Mouse (Mus musculus): ENCODE data around the gene Gpr84.
A peak's percentile ranks its signal among the peaks of the same experiment; 100 is the strongest.
"Not testable (repeated sequence)": the region's sequence is repeated elsewhere in the genome, so short reads cannot be mapped to it uniquely, and the experiment has no call there.

Gene Gpr84

GRCm38 (mm10) chr15:103285778-103286417, 24.5 kb downstream of the Gpr84 start:
- peak in 1 of 2 experiments; percentile 58 for DNase-seq (ENCODE audit: low spot score in 2 of 2)

DNA sequence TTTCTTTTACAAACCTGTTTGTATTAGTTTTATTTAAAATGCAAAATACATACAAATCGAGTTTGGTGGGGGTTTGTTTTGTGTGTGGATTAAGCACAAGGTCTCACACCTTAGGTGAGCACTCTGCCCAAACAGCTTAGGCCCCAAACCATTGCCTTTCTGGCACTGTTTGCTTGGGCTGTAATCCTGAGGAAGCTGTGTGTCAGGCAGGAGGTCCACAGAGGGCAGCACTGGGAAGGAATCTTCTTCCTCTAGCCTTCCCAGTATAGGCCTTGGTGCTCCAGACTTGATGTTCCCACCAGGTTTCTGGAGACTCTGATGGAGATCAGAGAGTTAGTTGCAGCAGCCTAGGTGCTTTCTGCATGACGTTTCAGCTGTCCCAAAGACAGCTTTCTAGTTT, 25.8 kb downstream of the Gpr84 start:
- no peak for DNase-seq (ENCODE audit: low spot score in 2 of 2)

DNA sequence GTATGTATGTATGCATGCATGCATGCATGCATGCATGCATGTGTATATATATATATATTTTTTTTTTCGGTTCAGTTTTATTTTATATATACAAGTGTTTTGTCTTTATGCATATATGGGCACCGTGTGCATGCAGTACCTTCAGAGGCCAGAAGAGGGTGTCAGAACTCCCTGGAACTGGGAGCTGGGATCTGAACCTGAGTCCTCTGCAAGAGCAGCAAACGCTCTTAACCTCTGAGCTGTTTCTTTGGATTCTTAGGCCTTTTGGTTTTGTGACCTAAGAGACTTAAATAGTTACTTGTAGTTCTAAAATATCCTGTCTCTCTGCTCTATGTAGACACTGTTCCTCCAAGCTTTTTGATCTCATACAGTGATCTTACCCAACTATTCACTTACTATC, 26.3 kb downstream of the Gpr84 start:
- DNase-seq (ENCODE audit: low spot score in 2 of 2), result no peak

GRCm38 (mm10) chr15:103281465-103282205, 28.8 kb downstream of the Gpr84 start:
- DNase-seq (ENCODE audit: low spot score in 2 of 2), result no peak

GRCm38 (mm10) chr15:103280817-103281464, 29.5 kb downstream of the Gpr84 start:
- no peak for DNase-seq (ENCODE audit: low spot score in 2 of 2)

- no peak for DNase-seq (ENCODE audit: low spot score in 2 of 2)
These were observed 30.7 kb downstream of the Gpr84 start for GRCm38 (mm10) chr15:103279750-103280149.

- no peak for DNase-seq (ENCODE audit: low spot score in 2 of 2)
These were observed 32.5 kb downstream of the Gpr84 start for GRCm38 (mm10) chr15:103277949-103278348.

GRCm38 (mm10) chr15:103275943-103276342, 34.5 kb downstream of the Gpr84 start:
- not testable (repeated sequence) for DNase-seq (ENCODE audit: low spot score in 2 of 2)

- peak; percentile 93 to 94 for DNase-seq (ENCODE audit: low spot score in 2 of 2)
These were observed 37.8 kb downstream of the Gpr84 start, which contains the start of gene Copz1 for GRCm38 (mm10) chr15:103272419-103273279. Gene Copz1 (plus strand): TSS chr15:103272714.

DNA sequence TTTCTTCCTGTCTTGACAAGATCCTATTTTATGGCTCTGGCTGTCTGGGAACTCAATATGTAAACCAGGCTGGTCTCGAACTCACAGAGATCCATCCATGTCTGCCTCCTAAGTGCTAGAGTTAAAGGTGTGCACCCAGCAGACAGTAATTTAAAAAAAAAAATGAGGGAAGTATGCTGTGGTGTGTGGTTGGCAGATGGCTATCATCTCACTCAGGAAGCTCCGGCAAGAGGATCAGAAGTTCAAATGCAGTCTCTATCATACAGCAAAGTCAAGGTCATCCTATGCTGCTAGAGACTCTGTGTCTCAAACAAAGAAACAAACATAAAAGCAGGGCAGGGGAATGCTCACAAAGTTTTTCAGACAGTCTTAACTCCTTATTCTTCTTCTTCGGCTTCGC, 41.5 kb downstream of the Gpr84 start:
- DNase-seq (ENCODE audit: low spot score in 2 of 2), result no peak

DNA sequence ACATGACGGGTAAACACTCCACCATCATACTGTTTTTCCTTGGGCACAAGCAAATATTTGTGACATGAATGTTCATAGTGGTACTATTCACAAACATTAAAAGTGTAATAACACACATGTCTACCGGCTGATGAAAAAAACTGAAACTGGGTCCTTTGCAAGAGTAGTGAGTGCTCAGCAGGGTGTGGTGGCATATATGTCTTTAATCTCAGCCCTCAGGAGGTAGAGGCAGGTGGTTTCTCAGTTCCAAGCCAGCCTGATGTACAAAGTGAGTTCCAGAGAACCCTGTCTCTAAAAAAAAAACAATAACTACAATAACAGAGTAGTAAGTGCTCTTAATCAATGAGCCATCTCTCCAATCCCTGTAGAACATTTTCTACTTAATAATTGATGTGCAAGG, 45.6 kb downstream of the Gpr84 start:
- no peak for DNase-seq (ENCODE audit: low spot score in 2 of 2)

DNA sequence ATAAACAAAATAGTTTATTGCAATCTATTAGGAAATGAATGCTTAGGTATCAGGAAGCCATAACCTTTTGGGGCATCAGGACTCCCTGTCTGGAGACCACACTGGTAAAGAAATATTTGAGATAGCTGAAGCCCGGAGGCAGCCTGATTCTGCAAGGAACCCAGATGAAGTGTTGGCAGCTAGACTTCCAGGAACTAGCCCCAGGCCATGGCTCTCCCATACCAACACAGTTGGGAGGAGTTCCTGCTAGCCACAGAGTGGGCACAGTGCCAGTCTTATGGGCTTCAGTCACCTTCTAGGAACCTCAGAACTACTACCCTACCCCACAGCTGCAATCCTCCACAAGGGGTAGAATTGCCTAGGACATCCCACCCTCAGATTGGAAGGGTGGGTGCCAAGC, 50.4 kb downstream of the Gpr84 start:
- no peak for DNase-seq (ENCODE audit: low spot score in 2 of 2)

DNA sequence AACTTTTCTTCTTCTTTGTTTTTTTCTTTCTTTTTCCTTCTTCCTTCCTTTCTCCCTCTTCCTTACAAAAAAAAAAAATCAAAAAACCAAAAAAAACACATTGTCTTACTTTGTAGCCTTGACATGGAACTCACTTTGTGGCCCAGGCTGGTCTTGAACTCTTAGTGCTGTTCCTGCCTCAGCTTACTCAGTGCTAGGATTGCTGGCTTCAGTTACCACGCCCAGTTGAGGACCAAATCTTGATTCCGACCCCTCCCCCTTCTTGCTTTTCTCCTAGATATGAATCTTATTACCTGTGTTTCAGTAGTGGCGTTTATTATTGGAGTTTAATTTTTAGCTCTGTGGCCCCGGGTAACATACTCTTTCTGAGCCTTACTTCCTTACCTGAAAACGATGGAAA, 51.2 kb downstream of the Gpr84 start:
- no peak for DNase-seq (ENCODE audit: low spot score in 2 of 2)
